Mouse (Mus musculus): ENCODE measurements at regions not wholly inside any gene's neighbourhood (a gene's known extent, or its start where the extent isn't known, plus 50 kb on each side); places are given as distances from the start of the nearest gene placed in this dataset.

- no peak for DNase-seq (ENCODE audit: low spot score)
Observed at GRCm38 (mm10) chr4:56619803-56620202, 120.1 kb upstream of the Gm26657 start.

- no peak for DNase-seq (ENCODE audit: low spot score)
Observed at GRCm38 (mm10) chr4:56619054-56619453, 120.8 kb upstream of the Gm26657 start.

GRCm38 (mm10) chr4:56618433-56618832 lies 121.4 kb upstream of the Gm26657 start:
- no peak for DNase-seq (ENCODE audit: low spot score)

GRCm38 (mm10) chr4:56617661-56618360 lies 122.1 kb upstream of the Gm26657 start:
- no peak for DNase-seq (ENCODE audit: low spot score)

- no peak for DNase-seq (ENCODE audit: low spot score)
Observed at GRCm38 (mm10) chr4:56612325-56612724, 127.5 kb upstream of the Gm26657 start.

GRCm38 (mm10) chr4:56611751-56612150 lies 128.1 kb upstream of the Gm26657 start:
- DNase-seq (ENCODE audit: low spot score), result no peak

- DNase-seq (ENCODE audit: low spot score), result no peak
Observed at GRCm38 (mm10) chr4:56610273-56610672, 129.6 kb upstream of the Gm26657 start.

GRCm38 (mm10) chr4:56608701-56609100 lies 131.2 kb upstream of the Gm26657 start:
- DNase-seq (ENCODE audit: low spot score), result no peak

- no peak for DNase-seq (ENCODE audit: low spot score)
Observed at GRCm38 (mm10) chr4:56598398-56598797, 141.5 kb upstream of the Gm26657 start.

- DNase-seq (ENCODE audit: low spot score), result no peak
Observed at GRCm38 (mm10) chr4:56597931-56598330, 141.9 kb upstream of the Gm26657 start.

GRCm38 (mm10) chr4:56582405-56582804 lies 157.5 kb upstream of the Gm26657 start:
- no peak for DNase-seq (ENCODE audit: low spot score)

GRCm38 (mm10) chr4:56576837-56577548 lies 162.9 kb upstream of the Gm26657 start:
- no peak for DNase-seq (ENCODE audit: low spot score)

GRCm38 (mm10) chr4:56552126-56552525 lies 187.7 kb upstream of the Gm26657 start:
- DNase-seq (ENCODE audit: low spot score), result no peak

GRCm38 (mm10) chr4:56533344-56533985 lies 206.4 kb upstream of the Gm26657 start:
- DNase-seq (ENCODE audit: low spot score), result peak; percentile 23

- no peak for DNase-seq (ENCODE audit: low spot score)
Observed at GRCm38 (mm10) chr4:56532921-56533320, 206.9 kb upstream of the Gm26657 start.

GRCm38 (mm10) chr4:56528571-56528970 lies 211.3 kb upstream of the Gm26657 start:
- DNase-seq (ENCODE audit: low spot score), result no peak

GRCm38 (mm10) chr4:56524430-56524985 lies 215.4 kb upstream of the Gm26657 start:
- no peak for DNase-seq (ENCODE audit: low spot score)

GRCm38 (mm10) chr4:56507770-56508169 lies 232.1 kb upstream of the Gm26657 start:
- no peak for DNase-seq (ENCODE audit: low spot score)

GRCm38 (mm10) chr4:56506786-56507185 lies 233.1 kb upstream of the Gm26657 start:
- DNase-seq (ENCODE audit: low spot score), result no peak

- DNase-seq (ENCODE audit: low spot score), result no peak
Observed at GRCm38 (mm10) chr4:56506067-56506466, 233.8 kb upstream of the Gm26657 start.

- DNase-seq (ENCODE audit: low spot score), result peak; percentile 37
Observed at GRCm38 (mm10) chr4:56492537-56493221, 247.2 kb upstream of the Gm26657 start.

- no peak for DNase-seq (ENCODE audit: low spot score)
Observed at GRCm38 (mm10) chr4:56489361-56489760, 250.5 kb upstream of the Gm26657 start.

Data from urinary bladder, postnatal 25 days (tissue).